Mouse (Mus musculus) kidney, adult 2 months (tissue): ENCODE results near the gene Prr13.

Experiments used
- CTCF ChIP-seq: fragments of 200-500 bp; conservative IDR thresholded peaks from 2 replicates; pipeline ENCODE4 v1.5.1; 2011; ENCODE audit warnings: low read depth, mild to moderate bottlenecking, control low read depth, low read length, moderate library complexity, mixed read lengths; ENCODE audit not compliant: insufficient read depth, insufficient read length
- POLR2A ChIP-seq: fragments of 200-500 bp; IDR thresholded peaks from one replicate; pipeline ENCODE4 v1.6.1; 2011; ENCODE audit warnings: low read depth, low read length, control low read depth

- TF ChIP-seq CTCF (no peak), POLR2A (no peak)
Observed at GRCm38 (mm10) chr15:102503447-102503846, 44.6 kb downstream of the Prr13 start, which contains the start of gene Gm10337.
